In genomic region chr14:31233996-31234591, GRCm38 (mm10) we compare ENCODE assay signal across 1 mouse cellular context.
TF ChIP-seq lines count a peak whose summit lies in the region.

No protein-coding gene starts in this region.

TF ChIP-seq in CH12.LX, 34 proteins besides CTCF, POLR2A, EP300 and RAD21:
- TF ChIP-seq SMC3 (IDR thresholded peaks at IDR 0.05; ENCODE audit: low read depth, low read length) (peak; percentile 96), ZC3H11A (IDR thresholded peaks at IDR 0.05; ENCODE audit: low read depth, low read length) (peak; percentile 43; the same call in 1 of the 2 replicates), CHD2 (IDR thresholded peaks at IDR 0.05; ENCODE audit: low read length) (no peak)
